Mouse (Mus musculus): Measurements from ENCODE around the gene St8sia4. TPM values are rescaled to one million over a fixed set of nuclear protein-coding genes. Genes with fewer than 3 reads are reported as not detected.

Gene St8sia4
- polyA plus RNA-seq (2017; shearing (Covaris generic)) = 64.9 TPM

DNA sequence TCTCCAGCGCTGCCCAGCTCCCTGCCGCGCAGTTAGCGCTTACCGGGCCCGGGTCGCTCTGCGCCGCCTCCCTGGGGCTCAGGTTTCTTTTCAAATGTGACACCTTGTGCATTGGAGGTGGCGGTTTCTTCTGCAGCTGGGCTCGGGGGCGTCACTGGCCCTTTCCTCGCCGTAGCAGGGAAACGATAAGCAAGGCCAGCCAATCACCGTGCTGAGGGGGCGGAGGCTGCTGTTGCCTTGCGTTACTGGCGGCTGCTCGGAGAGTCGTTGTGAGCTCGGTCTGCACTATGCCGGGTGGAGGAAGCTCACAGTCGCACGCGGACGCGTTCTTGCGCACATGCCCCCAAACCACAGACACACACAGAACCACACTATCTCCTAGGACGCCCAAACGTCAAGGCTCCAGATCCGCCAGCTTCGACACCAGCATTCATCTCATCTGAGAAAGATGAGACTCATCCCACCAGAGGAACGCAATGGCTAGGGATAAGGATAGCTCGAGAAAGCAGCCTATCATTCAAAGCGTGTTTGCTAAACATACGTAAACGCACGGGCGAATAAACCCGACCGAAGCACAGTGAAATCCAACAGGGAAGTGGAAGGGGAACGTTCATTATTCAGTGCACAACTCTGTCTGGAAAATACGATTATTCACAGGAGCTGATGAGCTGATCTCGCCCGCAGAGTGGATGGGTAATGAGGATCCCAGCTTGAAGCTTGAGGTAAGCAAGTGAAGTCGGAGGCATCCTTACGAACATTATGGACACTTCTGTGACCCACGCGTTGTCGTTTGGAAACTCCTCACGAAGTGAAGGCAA is at the start of gene St8sia4:
Gene St8sia4, minus strand, starts transcription at position 137 of the 818 bp plus-strand sequence.

